Mouse (Mus musculus) common myeloid progenitor, adult 5-6 weeks (primary cell): ENCODE data around the gene Snx8. TPM values are rescaled to one million over a fixed set of nuclear protein-coding genes. Genes with fewer than 3 reads are reported as not detected.

Experiments used
- ATAC-seq: replicated peaks from 2 replicates; pipeline ENCODE4 v1.8.0; 2016; ENCODE audit warnings: low read depth, mild to moderate bottlenecking, moderate TSS enrichment, inconsistent platforms; ENCODE audit not compliant: poor library complexity, severe bottlenecking
- total RNA-seq: library from RNA; stranded (forward); fragments of 200-1000, 187-1606 nt; gene quantifications from 2 replicates; pipeline ENCODE4 v1.2.3, GENCODE M21; 2017

Snx8 gene
- 3.9 and 5.5 TPM in 2 replicates for total RNA-seq

GRCm38 (mm10) chr5:140388588-140389576 lies at the start of gene Snx8:
TSS of gene Snx8 (minus strand) at chr5:140389262.
- peak; percentile 89 for ATAC-seq

- no peak for ATAC-seq
Observed at GRCm38 (mm10) chr5:140425016-140425783, 36.1 kb upstream of the Snx8 start.

GRCm38 (mm10) chr5:140420616-140421015 lies 31.6 kb upstream of the Snx8 start:
- no peak for ATAC-seq

GRCm38 (mm10) chr5:140419442-140420080 lies 30.5 kb upstream of the Snx8 start:
- no peak for ATAC-seq

- ATAC-seq, result peak; percentile 87
Observed at GRCm38 (mm10) chr5:140418489-140419441, 29.7 kb upstream of the Snx8 start, which contains the start of gene Eif3b. TSS of gene Eif3b (plus strand) at chr5:140419328.

- no peak for ATAC-seq
Observed at GRCm38 (mm10) chr5:140418106-140418488, 29.0 kb upstream of the Snx8 start.

GRCm38 (mm10) chr5:140414647-140415046 lies 25.6 kb upstream of the Snx8 start:
- no peak for ATAC-seq

GRCm38 (mm10) chr5:140411339-140411738 lies 22.3 kb upstream of the Snx8 start:
- peak; percentile 87 for ATAC-seq

GRCm38 (mm10) chr5:140408801-140409200 lies 19.7 kb upstream of the Snx8 start:
- no peak for ATAC-seq

- ATAC-seq, result no peak
Observed at GRCm38 (mm10) chr5:140406666-140407065, 17.6 kb upstream of the Snx8 start.

GRCm38 (mm10) chr5:140405126-140405525 lies 16.1 kb upstream of the Snx8 start:
- no peak for ATAC-seq

- ATAC-seq, result no peak
Observed at GRCm38 (mm10) chr5:140402640-140403270, 13.7 kb upstream of the Snx8 start.

- peak; percentile 83 for ATAC-seq
Observed at GRCm38 (mm10) chr5:140396166-140396940, 7.3 kb upstream of the Snx8 start.

GRCm38 (mm10) chr5:140392701-140393100 lies 3.6 kb upstream of the Snx8 start:
- peak; percentile 16; the same call in 1 of the 2 replicates for ATAC-seq

- no peak for ATAC-seq
Observed at GRCm38 (mm10) chr5:140391981-140392380, 2.9 kb upstream of the Snx8 start.

GRCm38 (mm10) chr5:140391435-140391834 lies 2.4 kb upstream of the Snx8 start:
- no peak for ATAC-seq

GRCm38 (mm10) chr5:140389647-140390046 lies 585 bp upstream of the Snx8 start:
- no peak for ATAC-seq
